Mouse (Mus musculus): ENCODE results near the gene Ano6. TPM values are rescaled to one million over a fixed set of nuclear protein-coding genes. Genes with fewer than 3 reads are reported as not detected.

Ano6 gene
- 73.8 and 129 TPM in 2 replicates for total RNA-seq (2023)

DNA sequence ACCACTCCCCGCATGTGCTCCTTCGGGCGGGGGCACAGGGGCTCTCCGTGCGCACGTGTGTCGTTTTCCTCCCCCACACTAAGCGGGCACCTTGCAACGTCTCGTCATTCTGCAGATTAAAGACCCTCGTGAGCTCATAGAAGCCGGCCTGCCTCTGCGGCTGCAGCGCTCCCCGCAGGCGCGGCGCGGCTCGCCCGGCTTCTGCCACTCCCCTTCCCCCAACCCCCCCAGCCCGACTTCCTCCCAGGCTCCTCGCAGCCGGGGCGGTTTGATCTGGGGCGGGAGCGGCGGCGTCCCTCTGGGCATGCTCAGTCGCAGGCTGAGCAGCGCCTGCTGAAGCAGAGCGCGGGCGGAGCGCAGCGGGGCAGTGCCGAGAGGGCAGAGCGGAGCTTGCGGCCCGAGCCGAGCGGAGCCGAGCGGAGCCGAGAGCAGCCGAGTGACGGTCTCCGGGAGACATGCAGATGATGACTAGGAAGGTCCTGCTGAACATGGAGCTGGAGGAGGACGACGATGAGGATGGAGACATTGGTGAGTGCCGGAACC, at the start of gene Ano6:
Ano6 (plus strand) TSS at position 315 of the 543 bp plus-strand sequence.

Other genes with a start within 250 kb of the Ano6 start
- not detected in 2 replicates for gene Dbx2, start 134.9 kb upstream of the Ano6 start, total RNA-seq (2023)